Mouse (Mus musculus) WW6 (cell line): ENCODE results near the gene 4930544D05Rik.

ENCODE experiments used
- DNase-seq: peaks from one replicate; pipeline ENCODE4 v3.0.0-alpha.2; 2013; ENCODE audit warnings: low read depth, low spot score

Gene 4930544D05Rik

GRCm38 (mm10) chr11:70598451-70598953 lies 17.1 kb upstream of the 4930544D05Rik start:
- no peak for DNase-seq

- DNase-seq, result peak; percentile 54
Measured at GRCm38 (mm10) chr11:70605024-70605566, 10.6 kb upstream of the 4930544D05Rik start.

GRCm38 (mm10) chr11:70606717-70607116 lies 8.9 kb upstream of the 4930544D05Rik start:
- DNase-seq, result no peak

- DNase-seq, result no peak
Measured at GRCm38 (mm10) chr11:70607611-70608010, 8.0 kb upstream of the 4930544D05Rik start.

GRCm38 (mm10) chr11:70608381-70609066 lies 7.1 kb upstream of the 4930544D05Rik start:
- DNase-seq, result peak; percentile 50

GRCm38 (mm10) chr11:70610752-70611151 lies 4.9 kb upstream of the 4930544D05Rik start:
- no peak for DNase-seq

GRCm38 (mm10) chr11:70612505-70612904 lies 3.1 kb upstream of the 4930544D05Rik start:
- no peak for DNase-seq

GRCm38 (mm10) chr11:70615074-70615473 lies 574 bp upstream of the 4930544D05Rik start:
- DNase-seq, result peak; percentile 71

- no peak for DNase-seq
Measured at GRCm38 (mm10) chr11:70619101-70619500, 3.5 kb downstream of the 4930544D05Rik start, which contains the start of gene Chrne. Gene Chrne (minus strand): TSS chr11:70619216.

GRCm38 (mm10) chr11:70621972-70622814 lies 6.5 kb downstream of the 4930544D05Rik start:
- no peak for DNase-seq

- DNase-seq, result peak; percentile 60
Measured at GRCm38 (mm10) chr11:70623053-70623742, 7.5 kb downstream of the 4930544D05Rik start.

- no peak for DNase-seq
Measured at GRCm38 (mm10) chr11:70625473-70625872, 9.8 kb downstream of the 4930544D05Rik start.

- no peak for DNase-seq
Measured at GRCm38 (mm10) chr11:70626877-70627276, 11.2 kb downstream of the 4930544D05Rik start.

GRCm38 (mm10) chr11:70628431-70628830 lies 12.8 kb downstream of the 4930544D05Rik start:
- DNase-seq, result no peak

GRCm38 (mm10) chr11:70629557-70629956 lies 13.9 kb downstream of the 4930544D05Rik start:
- DNase-seq, result no peak

- no peak for DNase-seq
Measured at GRCm38 (mm10) chr11:70630129-70630528, 14.5 kb downstream of the 4930544D05Rik start.

GRCm38 (mm10) chr11:70635601-70636000 lies 20.0 kb downstream of the 4930544D05Rik start:
- DNase-seq, result no peak

- no peak for DNase-seq
Measured at GRCm38 (mm10) chr11:70637764-70638163, 22.1 kb downstream of the 4930544D05Rik start.

GRCm38 (mm10) chr11:70638293-70638692 lies 22.6 kb downstream of the 4930544D05Rik start:
- DNase-seq, result no peak

GRCm38 (mm10) chr11:70638714-70639278 lies 23.1 kb downstream of the 4930544D05Rik start, which contains the start of gene Gp1ba:
Gene Gp1ba (plus strand): TSS chr11:70639122.
- DNase-seq, result no peak

GRCm38 (mm10) chr11:70639976-70640375 lies 24.3 kb downstream of the 4930544D05Rik start:
- no peak for DNase-seq
